Mouse (Mus musculus): Measurements from ENCODE around the gene Taf12. TPM values are rescaled to one million over a fixed set of nuclear protein-coding genes. Genes with fewer than 3 reads are reported as not detected.

The Taf12 gene
- polyA plus RNA-seq, 1 experiment from 2014 or later: 40.3 TPM

DNA sequence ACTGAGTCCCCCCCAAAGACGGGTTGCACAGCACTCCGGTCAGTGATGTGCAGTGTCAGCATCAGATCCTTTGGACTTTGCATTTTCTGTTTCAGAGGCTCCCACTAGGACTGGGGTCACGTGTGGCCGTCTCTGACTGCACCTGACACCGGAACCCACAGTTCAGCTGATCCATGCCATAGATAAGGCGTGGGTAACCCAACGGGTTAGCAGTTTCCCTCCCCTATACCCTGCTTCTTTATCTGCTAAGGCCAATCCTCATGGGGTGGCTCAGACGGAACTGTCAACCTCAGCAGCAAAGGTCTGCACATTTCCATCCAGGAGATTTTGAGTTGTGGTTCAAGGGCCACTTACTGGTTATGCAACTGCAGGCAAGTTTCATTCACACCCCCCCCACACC is 31.1 kb downstream of the Taf12 start:
- Histone ChIP-seq H3K9ac (ENCODE audit: low read depth, low read length) (no peak overlapping the region), H3K4me3 (ENCODE audit: low read length) (no peak overlapping the region), H3K27ac (ENCODE audit: low read depth, low read length) (no peak overlapping the region), H3K27me3 (replicated peaks; ENCODE audit: control insufficient read depth, insufficient read depth, low read length) (no peaks in the 10 kb centered on the region), H3K4me2 (ENCODE audit: low read length) (no peak overlapping the region), H3K4me1 (ENCODE audit: control insufficient read depth, insufficient read depth, low read depth, low read length) (peaks cover 12% of the 10 kb centered on the region), H3K9me3 (ENCODE audit: control insufficient read depth, low read length) (no peaks in the 10 kb centered on the region), H3K36me3 (ENCODE audit: control insufficient read depth, insufficient read depth, low read length) (peaks cover 4% of the 10 kb centered on the region)
- ATAC-seq: no peak
- WGBS: 89% methylated on average over 8 of the region's 8 CpGs

GRCm38 (mm10) chr4:132306004-132306403 is 31.8 kb downstream of the Taf12 start:
- no peak for ATAC-seq
- H3K4me2 ChIP-seq (ENCODE audit: low read length): no peak overlapping the region
- 72% methylated on average over 6 of the region's 6 CpGs for WGBS
- no peak overlapping the region for H3K9ac ChIP-seq (ENCODE audit: low read depth, low read length)
- H3K27ac ChIP-seq (ENCODE audit: low read depth, low read length): no peak overlapping the region
- no peaks in the 10 kb centered on the region for H3K27me3 ChIP-seq (replicated peaks; ENCODE audit: control insufficient read depth, insufficient read depth, low read length)
- H3K9me3 ChIP-seq (ENCODE audit: control insufficient read depth, low read length): no peaks in the 10 kb centered on the region
- no peak overlapping the region for H3K4me3 ChIP-seq (ENCODE audit: low read length)
- peaks cover 14% of the 10 kb centered on the region for H3K4me1 ChIP-seq (ENCODE audit: control insufficient read depth, insufficient read depth, low read depth, low read length)
- H3K36me3 ChIP-seq (ENCODE audit: control insufficient read depth, insufficient read depth, low read length): peaks cover 11% of the 10 kb centered on the region

GRCm38 (mm10) chr4:132308437-132309139 is 34.4 kb downstream of the Taf12 start:
- Histone ChIP-seq H3K9ac (ENCODE audit: low read depth, low read length) (peak overlapping the region; percentile 94), H3K27ac (ENCODE audit: low read depth, low read length) (peak overlapping the region; percentile 94), H3K36me3 (ENCODE audit: control insufficient read depth, insufficient read depth, low read length) (peaks cover 28% of the 10 kb centered on the region), H3K4me2 (ENCODE audit: low read length) (peak overlapping the region; percentile 82), H3K4me3 (ENCODE audit: low read length) (peak overlapping the region; percentile 74), H3K9me3 (ENCODE audit: control insufficient read depth, low read length) (no peaks in the 10 kb centered on the region), H3K4me1 (ENCODE audit: control insufficient read depth, insufficient read depth, low read depth, low read length) (peaks cover 10% of the 10 kb centered on the region), H3K27me3 (replicated peaks; ENCODE audit: control insufficient read depth, insufficient read depth, low read length) (no peaks in the 10 kb centered on the region)
- ATAC-seq: peak; percentile 93
- WGBS: 1% methylated on average over 41 of the region's 41 CpGs

- peaks cover 10% of the 10 kb centered on the region for H3K4me1 ChIP-seq (ENCODE audit: control insufficient read depth, insufficient read depth, low read depth, low read length)
- peak overlapping the region; percentile 82 for H3K4me2 ChIP-seq (ENCODE audit: low read length)
- H3K27me3 ChIP-seq (replicated peaks; ENCODE audit: control insufficient read depth, insufficient read depth, low read length): no peaks in the 10 kb centered on the region
- peak overlapping the region; percentile 74 for H3K4me3 ChIP-seq (ENCODE audit: low read length)
- WGBS: 0% methylated on average over 15 of the region's 15 CpGs
- H3K9me3 ChIP-seq (ENCODE audit: control insufficient read depth, low read length): no peaks in the 10 kb centered on the region
- peaks cover 34% of the 10 kb centered on the region for H3K36me3 ChIP-seq (ENCODE audit: control insufficient read depth, insufficient read depth, low read length)
- H3K9ac ChIP-seq (ENCODE audit: low read depth, low read length): peak overlapping the region; percentile 94
- no peak for ATAC-seq
- peak overlapping the region; percentile 94 for H3K27ac ChIP-seq (ENCODE audit: low read depth, low read length)
These were observed 35.1 kb downstream of the Taf12 start for GRCm38 (mm10) chr4:132309140-132309848.

GRCm38 (mm10) chr4:132309849-132310472 is 35.8 kb downstream of the Taf12 start:
- WGBS: 33% methylated on average over 10 of the region's 10 CpGs
- Histone ChIP-seq H3K4me1 (ENCODE audit: control insufficient read depth, insufficient read depth, low read depth, low read length) (peaks cover 10% of the 10 kb centered on the region), H3K27ac (ENCODE audit: low read depth, low read length) (peak overlapping the region; percentile 94), H3K27me3 (replicated peaks; ENCODE audit: control insufficient read depth, insufficient read depth, low read length) (no peaks in the 10 kb centered on the region), H3K9me3 (ENCODE audit: control insufficient read depth, low read length) (no peaks in the 10 kb centered on the region), H3K9ac (ENCODE audit: low read depth, low read length) (peak overlapping the region; percentile 94), H3K36me3 (ENCODE audit: control insufficient read depth, insufficient read depth, low read length) (peaks cover 35% of the 10 kb centered on the region), H3K4me3 (ENCODE audit: low read length) (peak overlapping the region; percentile 74), H3K4me2 (ENCODE audit: low read length) (peak overlapping the region; percentile 82)
- 0 out of 2 replicates have a peak, but pooled peaks have one; percentile 19 for ATAC-seq

- Histone ChIP-seq H3K27me3 (replicated peaks; ENCODE audit: control insufficient read depth, insufficient read depth, low read length) (no peaks in the 10 kb centered on the region), H3K27ac (ENCODE audit: low read depth, low read length) (no peak overlapping the region), H3K4me3 (ENCODE audit: low read length) (no peak overlapping the region), H3K9me3 (ENCODE audit: control insufficient read depth, low read length) (no peaks in the 10 kb centered on the region), H3K9ac (ENCODE audit: low read depth, low read length) (no peak overlapping the region), H3K4me2 (ENCODE audit: low read length) (no peak overlapping the region), H3K36me3 (ENCODE audit: control insufficient read depth, insufficient read depth, low read length) (peaks cover 35% of the 10 kb centered on the region), H3K4me1 (ENCODE audit: control insufficient read depth, insufficient read depth, low read depth, low read length) (peaks cover 10% of the 10 kb centered on the region)
- ATAC-seq: no peak
- WGBS: 40% methylated on average over 1 of the region's 1 CpGs
These were observed 37.0 kb downstream of the Taf12 start for GRCm38 (mm10) chr4:132311209-132311608.

DNA sequence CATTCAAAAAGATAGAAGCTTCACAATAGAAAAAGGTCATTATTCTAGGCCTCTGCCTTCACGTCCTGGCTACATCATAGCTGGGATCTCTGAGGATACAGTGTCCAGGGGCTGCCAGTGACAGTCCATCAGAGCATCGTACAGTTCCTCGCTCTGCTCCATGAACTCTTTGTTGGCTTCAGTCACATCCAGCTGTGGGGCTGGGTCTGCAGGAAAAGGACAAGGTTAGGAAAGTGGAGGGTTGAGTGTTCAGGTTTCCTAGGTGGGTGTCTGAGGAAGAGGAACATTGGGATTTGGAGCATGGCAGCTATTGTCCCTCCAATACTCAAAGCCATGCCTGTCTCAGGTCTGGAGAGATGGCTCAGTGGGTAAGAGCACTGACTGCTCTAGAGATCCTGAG is 37.6 kb downstream of the Taf12 start:
- WGBS: 57% methylated on average over 3 of the region's 3 CpGs

DNA sequence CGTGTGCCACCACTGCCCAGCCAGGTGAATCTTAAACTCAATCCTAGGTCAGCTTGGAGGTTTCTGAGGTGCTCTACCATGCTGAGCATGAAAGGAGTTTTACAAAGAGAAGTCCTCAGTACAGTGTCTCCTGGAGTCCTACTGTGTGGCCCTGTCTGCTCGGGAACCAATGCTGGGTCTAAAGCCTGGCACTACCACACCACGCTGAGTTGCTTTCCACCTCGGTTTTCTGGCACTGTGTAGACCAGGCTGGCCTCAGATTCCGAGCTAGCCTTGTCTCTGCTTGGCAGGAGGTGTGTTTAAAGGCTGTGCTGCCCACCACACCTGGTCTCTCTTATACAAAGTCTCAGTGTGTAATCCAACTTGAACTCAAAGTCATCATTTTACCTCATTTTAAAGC is 38.5 kb downstream of the Taf12 start:
- Histone ChIP-seq H3K9ac (ENCODE audit: low read depth, low read length) (no peak overlapping the region), H3K27ac (ENCODE audit: low read depth, low read length) (no peak overlapping the region), H3K27me3 (replicated peaks; ENCODE audit: control insufficient read depth, insufficient read depth, low read length) (no peaks in the 10 kb centered on the region), H3K36me3 (ENCODE audit: control insufficient read depth, insufficient read depth, low read length) (peaks cover 44% of the 10 kb centered on the region), H3K9me3 (ENCODE audit: control insufficient read depth, low read length) (no peaks in the 10 kb centered on the region), H3K4me2 (ENCODE audit: low read length) (no peak overlapping the region), H3K4me3 (ENCODE audit: low read length) (no peak overlapping the region), H3K4me1 (ENCODE audit: control insufficient read depth, insufficient read depth, low read depth, low read length) (peaks cover 10% of the 10 kb centered on the region)
- no peak for ATAC-seq
- WGBS: 83% methylated on average over 5 of the region's 5 CpGs

More for the DNA sequence above, 37.6 kb downstream of the Taf12 start:
- peaks cover 41% of the 10 kb centered on the region for H3K36me3 ChIP-seq (ENCODE audit: control insufficient read depth, insufficient read depth, low read length)
- no peak overlapping the region for H3K27ac ChIP-seq (ENCODE audit: low read depth, low read length)
- H3K4me2 ChIP-seq (ENCODE audit: low read length): no peak overlapping the region
- peaks cover 10% of the 10 kb centered on the region for H3K4me1 ChIP-seq (ENCODE audit: control insufficient read depth, insufficient read depth, low read depth, low read length)
- no peak overlapping the region for H3K9ac ChIP-seq (ENCODE audit: low read depth, low read length)
- no peak overlapping the region for H3K4me3 ChIP-seq (ENCODE audit: low read length)
- H3K9me3 ChIP-seq (ENCODE audit: control insufficient read depth, low read length): no peaks in the 10 kb centered on the region
- no peaks in the 10 kb centered on the region for H3K27me3 ChIP-seq (replicated peaks; ENCODE audit: control insufficient read depth, insufficient read depth, low read length)
- no peak for ATAC-seq

GRCm38 (mm10) chr4:132315711-132316110 is 41.5 kb downstream of the Taf12 start:
- Histone ChIP-seq H3K36me3 (ENCODE audit: control insufficient read depth, insufficient read depth, low read length) (peaks cover 52% of the 10 kb centered on the region), H3K27me3 (replicated peaks; ENCODE audit: control insufficient read depth, insufficient read depth, low read length) (no peaks in the 10 kb centered on the region), H3K4me2 (ENCODE audit: low read length) (no peak overlapping the region), H3K9ac (ENCODE audit: low read depth, low read length) (no peak overlapping the region), H3K27ac (ENCODE audit: low read depth, low read length) (no peak overlapping the region), H3K4me3 (ENCODE audit: low read length) (no peak overlapping the region), H3K9me3 (ENCODE audit: control insufficient read depth, low read length) (no peaks in the 10 kb centered on the region), H3K4me1 (ENCODE audit: control insufficient read depth, insufficient read depth, low read depth, low read length) (no peaks in the 10 kb centered on the region)
- no peak for ATAC-seq
- WGBS: 87% methylated on average over 8 of the region's 8 CpGs
